14 mouse cellular contexts compared by ENCODE assay signal in genomic region chr11:33912151-33912571, GRCm38 (mm10). TPM values are rescaled to one million over a fixed set of nuclear protein-coding genes. Genes with fewer than 3 reads are reported as not detected.
DNase-seq lines count a peak whose midpoint lies in the region; ATAC-seq and TF ChIP-seq lines count a peak whose summit lies in the region.
"Had no signal": no experiment of that assay in that cellular context is flagged by ENCODE, and none has a peak within 500 bp of the region (broad histone marks: within the 10 kb centered on the region; RNA-seq: fewer than 3 reads in every experiment).

No protein-coding gene starts in this region.

- 7% methylated on average over 2 of the region's 2 CpGs for WGBS in forebrain, embryonic 16.5 days
- 17% methylated on average over 2 of the region's 2 CpGs for WGBS in forebrain, embryonic 13.5 days
- WGBS in lung, embryonic 15.5 days: 8% methylated on average over 2 of the region's 2 CpGs
- WGBS in embryonic facial prominence, embryonic 14.5 days: 30% methylated on average over 2 of the region's 2 CpGs
- 26% methylated on average over 2 of the region's 2 CpGs for WGBS in midbrain, postnatal 0 days

- peak; percentile 45 for ATAC-seq in forebrain, embryonic 16.5 days
- ATAC-seq in forebrain, embryonic 13.5 days: no peak; the same call in 1 of the 2 replicates
- ATAC-seq in lung, embryonic 15.5 days (ENCODE audit: borderline replicate concordance, extremely low read depth, low FRiP score, low TSS enrichment): peak; percentile 64; the same call in 1 of the 2 replicates
- peak; percentile 82 for ATAC-seq in embryonic facial prominence, embryonic 14.5 days (ENCODE audit: low read depth)
- peak; percentile 51 for ATAC-seq in midbrain, postnatal 0 days (ENCODE audit: low FRiP score)

- H3K4me1 ChIP-seq in forebrain, embryonic 16.5 days (replicated peaks; ENCODE audit: control insufficient read depth, insufficient read depth, low read length): peaks cover 7% of the 10 kb centered on the region
- H3K4me1 ChIP-seq in forebrain, embryonic 13.5 days: peaks cover 15% of the 10 kb centered on the region
- peaks cover 11% of the 10 kb centered on the region for H3K4me1 ChIP-seq in lung, embryonic 15.5 days
- no peaks in the 10 kb centered on the region for H3K4me1 ChIP-seq in embryonic facial prominence, embryonic 14.5 days (ENCODE audit: control insufficient read depth, insufficient read depth, low read length)
- H3K4me1 ChIP-seq in midbrain, postnatal 0 days (ENCODE audit: insufficient read depth, low read length): 0 out of 2 replicates have a peak, but pooled peaks cover 3% of the 10 kb centered on the region

- no peak for TF ChIP-seq CTCF in midbrain, postnatal 0 days (IDR thresholded peaks at IDR 0.05)

- H3K9ac ChIP-seq in forebrain, embryonic 16.5 days (replicated peaks; ENCODE audit: low read depth, low read length): no peak overlapping the region
- no peak overlapping the region for H3K9ac ChIP-seq in forebrain, embryonic 13.5 days
- no peak overlapping the region for H3K9ac ChIP-seq in lung, embryonic 15.5 days
- no peak overlapping the region for H3K9ac ChIP-seq in embryonic facial prominence, embryonic 14.5 days (ENCODE audit: low read depth, low read length)
- no peak overlapping the region for H3K9ac ChIP-seq in midbrain, postnatal 0 days (replicated peaks; ENCODE audit: low read length, poor library complexity, severe bottlenecking)

- intact Hi-C loops in left cerebral cortex, postnatal 36 days (cut with DNase I): loop anchor here (10.0 kb wide), 1 partner anchor 737 kb away; no protein-coding TSS in a partner anchor

- no peak for DNase-seq in lung, postnatal 25 days (ENCODE audit: low spot score)
- peak; percentile 60 for DNase-seq in embryonic facial prominence, embryonic 14.5 days (ENCODE audit: low spot score)
- DNase-seq in midbrain, postnatal 0 days (ENCODE audit: low spot score): peak; percentile 70
- DNase-seq in left cerebral cortex, postnatal 36 days (ENCODE audit: low spot score in 2 of 2): no peak
- DNase-seq in right cerebral cortex, postnatal 36 days (ENCODE audit: low spot score in 2 of 2): no peak
- DNase-seq: adrenal gland, postnatal 14 days; embryo, embryonic 11 days; heart, postnatal 4 days; kidney, postnatal 14 days; liver had no signal

- H3K4me3 ChIP-seq in forebrain, embryonic 16.5 days (replicated peaks; ENCODE audit: low read length): no peak overlapping the region
- H3K4me3 ChIP-seq in forebrain, embryonic 13.5 days: no peak overlapping the region
- H3K4me3 ChIP-seq in lung, embryonic 15.5 days: no peak overlapping the region
- no peak overlapping the region for H3K4me3 ChIP-seq in embryonic facial prominence, embryonic 14.5 days (ENCODE audit: low read depth, low read length)
- no peak overlapping the region for H3K4me3 ChIP-seq in midbrain, postnatal 0 days (ENCODE audit: low read depth, low read length)

- H3K36me3 ChIP-seq in forebrain, embryonic 16.5 days (ENCODE audit: control insufficient read depth, insufficient read depth): no peaks in the 10 kb centered on the region
- no peaks in the 10 kb centered on the region for H3K36me3 ChIP-seq in forebrain, embryonic 13.5 days (ENCODE audit: poor library complexity, severe bottlenecking)
- no peaks in the 10 kb centered on the region for H3K36me3 ChIP-seq in lung, embryonic 15.5 days
- H3K36me3 ChIP-seq in embryonic facial prominence, embryonic 14.5 days (ENCODE audit: control insufficient read depth, insufficient read depth, low read length): no peaks in the 10 kb centered on the region
- no peaks in the 10 kb centered on the region for H3K36me3 ChIP-seq in midbrain, postnatal 0 days (ENCODE audit: insufficient read depth, low read length)

- H3K9me3 ChIP-seq in forebrain, embryonic 16.5 days (ENCODE audit: control insufficient read depth, low read length): no peaks in the 10 kb centered on the region
- H3K9me3 ChIP-seq in forebrain, embryonic 13.5 days (replicated peaks): no peaks in the 10 kb centered on the region
- H3K9me3 ChIP-seq in lung, embryonic 15.5 days: no peaks in the 10 kb centered on the region
- H3K9me3 ChIP-seq in embryonic facial prominence, embryonic 14.5 days (ENCODE audit: control insufficient read depth, low read length): no peaks in the 10 kb centered on the region
- no peaks in the 10 kb centered on the region for H3K9me3 ChIP-seq in midbrain, postnatal 0 days (ENCODE audit: low read length)

- H3K27ac ChIP-seq in forebrain, embryonic 16.5 days (ENCODE audit: low read length): no peak overlapping the region
- H3K27ac ChIP-seq in forebrain, embryonic 13.5 days: no peak overlapping the region
- no peak overlapping the region for H3K27ac ChIP-seq in lung, embryonic 15.5 days
- H3K27ac ChIP-seq in embryonic facial prominence, embryonic 14.5 days (replicated peaks; ENCODE audit: low read depth, low read length): no peak overlapping the region
- H3K27ac ChIP-seq in midbrain, postnatal 0 days (ENCODE audit: low read depth, low read length): no peak overlapping the region

- H3K27me3 ChIP-seq in forebrain, embryonic 16.5 days (replicated peaks; ENCODE audit: control insufficient read depth, insufficient read depth, low read length): no peaks in the 10 kb centered on the region
- H3K27me3 ChIP-seq in forebrain, embryonic 13.5 days: no peaks in the 10 kb centered on the region
- 0 out of 2 replicates have a peak, but pooled peaks cover 5% of the 10 kb centered on the region for H3K27me3 ChIP-seq in lung, embryonic 15.5 days
- H3K27me3 ChIP-seq in embryonic facial prominence, embryonic 14.5 days (replicated peaks; ENCODE audit: control insufficient read depth, insufficient read depth, low read length): 0 out of 2 replicates have a peak, but pooled peaks cover 3% of the 10 kb centered on the region
- H3K27me3 ChIP-seq in midbrain, postnatal 0 days (ENCODE audit: insufficient read depth, low read length): no peaks in the 10 kb centered on the region; the same call in 1 of the 2 replicates

- no peak overlapping the region for H3K4me2 ChIP-seq in forebrain, embryonic 16.5 days (ENCODE audit: low read length)
- H3K4me2 ChIP-seq in forebrain, embryonic 13.5 days: no peak overlapping the region
- H3K4me2 ChIP-seq in lung, embryonic 15.5 days: no peak overlapping the region
- H3K4me2 ChIP-seq in embryonic facial prominence, embryonic 14.5 days (ENCODE audit: low read depth, low read length): no peak overlapping the region
- H3K4me2 ChIP-seq in midbrain, postnatal 0 days (ENCODE audit: low read depth, low read length, poor library complexity, severe bottlenecking): no peak overlapping the region

RNA-seq across cellular contexts. Expression of gene Kcnmb1, which starts 50.7 kb away (rescaled TPM):
- 0.18 and 0.20 TPM in 2 replicates for polyA plus RNA-seq in forebrain, embryonic 16.5 days (2015; fragmentation: Nextera tagmentation; extraction: Ambion mirVana)
- polyA plus RNA-seq in forebrain, embryonic 13.5 days (2015; fragmentation: Nextera tagmentation; extraction: Ambion mirVana): 0.05 and 0.09 TPM in 2 replicates
- polyA plus RNA-seq in lung, embryonic 15.5 days (2015; fragmentation: Nextera tagmentation; extraction: Ambion mirVana): 1.5 TPM in 2 replicates
- polyA plus RNA-seq in embryonic facial prominence, embryonic 14.5 days (2014; fragmentation: Nextera tagmentation; extraction: Ambion mirVana): 0.09 and 0.22 TPM in 2 replicates
- 0.11 TPM in 1 of 2 replicates, not detected in the other for total RNA-seq in midbrain, postnatal 0 days (2014; rRNA removed)
- polyA plus RNA-seq in midbrain, postnatal 0 days (2015; fragmentation: Nextera tagmentation; extraction: Ambion mirVana): 0.07 and 0.20 TPM in 2 replicates
- total RNA-seq in left cerebral cortex, postnatal 36 days (2021): under 1 TPM; 0.32 to 0.43 TPM
- total RNA-seq: monocyte, adult 5-6 weeks had no signal

Comparison
In these comparisons a context has a peak if more than half of its experiments do, and no peak if none do; other contexts are left out.
1. DNase-seq: peak in embryonic facial prominence, embryonic 14.5 days (single experiment) and midbrain, postnatal 0 days (single experiment); none in lung, postnatal 25 days (single experiment), left cerebral cortex, postnatal 36 days (0 of 2) and right cerebral cortex, postnatal 36 days (0 of 2).